Mouse (Mus musculus): ENCODE data around the gene Ccl5. TPM values are rescaled to one million over a fixed set of nuclear protein-coding genes. Genes with fewer than 3 reads are reported as not detected.

Ccl5 gene
- not detected in 2 replicates for polyA plus RNA-seq (2015; fragmentation: Nextera tagmentation; extraction: Ambion mirVana)

DNA sequence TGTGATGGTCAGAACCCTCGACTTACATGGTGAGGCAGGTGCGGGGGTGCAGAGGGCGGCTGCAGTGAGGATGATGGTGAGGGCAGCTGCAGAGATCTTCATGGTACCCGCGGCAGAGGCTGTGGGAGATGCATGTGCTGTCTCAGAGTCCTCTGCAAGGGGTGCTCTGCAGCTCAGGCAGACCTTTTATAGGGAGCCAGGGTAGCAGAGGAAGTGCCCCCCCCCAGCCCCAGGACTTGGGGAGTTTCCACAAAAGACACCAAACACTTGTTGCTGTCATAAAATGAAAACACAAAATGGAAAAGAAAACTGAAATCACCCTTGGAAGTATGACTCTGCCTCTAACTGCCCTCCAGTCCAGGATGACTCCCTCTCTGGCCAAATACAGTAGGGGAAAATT, at the start of gene Ccl5:
Gene Ccl5, minus strand, starts transcription at position 159 of the 400 bp plus-strand sequence.
- H3K36me3 ChIP-seq = no peaks in the 10 kb centered on the region; the same call in 1 of the 2 replicates
- H3K4me1 ChIP-seq (replicated peaks) = peaks cover 11% of the 10 kb centered on the region
- WGBS = 83% methylated on average over 5 of the region's 5 CpGs
- ATAC-seq (ENCODE audit: low read depth) = no peak
- H3K27ac ChIP-seq (replicated peaks) = no peak within 1 kb of the TSS
- H3K9ac ChIP-seq = no peak within 1 kb of the TSS
- H3K9me3 ChIP-seq = no peaks in the 10 kb centered on the region
- H3K27me3 ChIP-seq = no peaks in the 10 kb centered on the region
- no peak within 1 kb of the TSS for H3K4me2 ChIP-seq
- no peak within 1 kb of the TSS for H3K4me3 ChIP-seq

DNA sequence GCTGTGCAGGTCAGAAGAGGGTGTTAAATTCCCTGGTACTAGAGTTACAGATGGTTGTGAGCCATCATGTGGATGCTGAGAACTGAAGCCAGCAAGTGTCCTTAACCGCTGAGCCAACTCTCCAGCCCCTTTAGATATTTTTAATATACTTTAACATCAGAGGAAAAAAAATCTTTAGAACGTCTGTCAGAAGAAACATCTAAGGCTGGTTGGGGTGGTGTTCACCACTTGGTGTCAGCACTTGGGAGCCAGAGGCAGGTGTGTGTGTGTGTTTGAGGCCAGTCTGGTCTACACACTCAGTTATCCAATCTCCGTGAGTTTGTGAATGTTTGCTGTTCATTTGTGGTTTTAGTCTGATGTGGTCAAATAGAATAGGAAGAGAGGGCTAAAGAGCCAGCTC, 48.7 kb upstream of the Ccl5 start:
- Histone ChIP-seq H3K9me3 (no peaks in the 10 kb centered on the region), H3K4me3 (no peak overlapping the region), H3K36me3 (no peaks in the 10 kb centered on the region), H3K4me1 (replicated peaks) (no peaks in the 10 kb centered on the region), H3K27ac (replicated peaks) (no peak overlapping the region), H3K27me3 (no peaks in the 10 kb centered on the region), H3K9ac (no peak overlapping the region), H3K4me2 (no peak overlapping the region)
- WGBS = 85% methylated on average over 3 of the region's 3 CpGs
- ATAC-seq (ENCODE audit: low read depth) = no peak

DNA sequence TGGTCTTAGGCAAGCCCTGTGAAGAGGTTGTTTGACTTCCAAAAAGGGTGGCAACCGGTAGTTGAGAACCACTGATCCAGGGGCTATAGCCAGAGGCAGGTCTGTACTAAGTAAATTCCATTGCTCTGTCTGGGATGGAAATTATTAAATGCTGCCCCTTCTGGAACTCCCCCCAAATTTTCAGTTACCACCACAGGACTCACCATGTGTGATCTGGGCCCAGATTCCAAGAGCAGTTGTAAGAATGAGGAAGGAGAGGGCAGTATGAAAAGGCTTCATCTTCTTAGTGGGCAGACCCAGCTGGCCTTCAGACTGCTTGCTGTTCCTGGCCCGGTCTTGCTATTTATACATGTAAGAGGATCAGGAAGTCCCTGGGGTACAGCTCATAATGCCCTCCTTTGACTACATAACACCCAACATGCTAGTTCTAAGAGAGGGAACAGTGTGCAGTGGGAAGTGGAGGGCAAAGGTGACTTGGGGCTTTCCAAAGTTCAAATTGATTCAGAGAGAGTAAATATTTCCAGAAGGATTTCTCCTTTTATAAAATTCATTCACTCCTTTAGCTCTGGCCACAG, 48.0 kb upstream of the Ccl5 start, which contains the start of gene Ccl9:
Gene Ccl9, minus strand, starts transcription at position 451 of the 575 bp plus-strand sequence.
- Histone ChIP-seq H3K36me3 (no peaks in the 10 kb centered on the region), H3K4me2 (no peak within 1 kb of the TSS), H3K4me1 (replicated peaks) (no peaks in the 10 kb centered on the region), H3K4me3 (no peak within 1 kb of the TSS), H3K27ac (replicated peaks) (no peak within 1 kb of the TSS), H3K27me3 (no peaks in the 10 kb centered on the region), H3K9me3 (no peaks in the 10 kb centered on the region), H3K9ac (no peak within 1 kb of the TSS)
- 72% methylated on average over 2 of the region's 2 CpGs for WGBS
- no peak for ATAC-seq (ENCODE audit: low read depth)

DNA sequence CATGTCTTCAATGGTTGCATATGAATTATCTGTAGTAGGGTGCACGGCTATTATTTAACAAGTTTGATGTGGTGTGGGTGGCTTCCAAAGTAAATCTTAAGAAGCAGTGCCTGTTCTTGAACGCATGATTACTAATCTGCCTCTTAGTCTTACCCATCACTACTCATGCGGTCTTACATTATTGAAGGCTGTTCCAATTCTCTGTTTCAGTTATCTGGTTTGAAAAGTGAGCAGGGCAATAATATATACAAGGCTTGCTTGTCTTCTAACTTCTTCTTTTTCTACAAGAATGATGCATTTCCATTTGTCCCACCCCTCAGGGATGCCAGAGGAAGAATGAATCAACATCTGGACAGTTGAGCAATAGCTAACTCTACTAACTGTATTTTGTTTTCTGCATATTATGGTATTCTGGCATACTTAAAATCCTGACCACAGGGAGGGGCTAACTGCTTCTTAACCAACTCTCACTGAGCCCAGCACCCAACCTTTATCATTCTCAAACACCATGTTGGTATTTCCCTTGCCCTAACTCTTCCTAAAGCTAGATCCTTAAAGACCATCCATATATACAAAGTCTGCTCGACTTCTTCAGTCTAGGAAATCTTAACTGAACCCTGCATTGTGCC, 46.7 kb upstream of the Ccl5 start:
- Histone ChIP-seq H3K4me3 (no peak overlapping the region), H3K36me3 (no peaks in the 10 kb centered on the region), H3K4me1 (replicated peaks) (no peaks in the 10 kb centered on the region), H3K9ac (no peak overlapping the region), H3K27ac (replicated peaks) (no peak overlapping the region), H3K4me2 (no peak overlapping the region), H3K9me3 (no peaks in the 10 kb centered on the region), H3K27me3 (no peaks in the 10 kb centered on the region)
- 83% methylated on average over 4 of the region's 4 CpGs for WGBS
- ATAC-seq (ENCODE audit: low read depth) = no peak

DNA sequence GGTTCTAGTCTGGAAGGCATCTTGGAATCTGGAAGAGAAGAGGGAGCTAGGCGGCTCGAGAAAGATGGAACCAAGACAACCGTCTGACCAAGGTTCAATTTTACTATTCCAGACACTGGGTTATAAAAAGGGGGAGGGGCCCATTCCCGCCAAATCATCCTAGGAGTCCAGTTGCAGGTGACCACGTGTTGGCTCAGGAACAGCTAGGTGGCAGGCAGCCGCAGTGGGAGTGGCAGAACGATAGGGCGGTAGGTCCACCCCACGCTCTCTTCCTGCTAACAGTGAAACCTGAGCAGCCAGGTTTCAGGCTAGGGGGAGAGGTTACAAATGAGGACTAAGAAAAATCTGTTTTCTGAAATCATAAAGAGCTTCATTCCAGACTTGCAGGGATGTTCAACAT, 42.5 kb upstream of the Ccl5 start:
- H3K4me3 ChIP-seq = no peak overlapping the region
- 70% methylated on average over 9 of the region's 9 CpGs for WGBS
- no peaks in the 10 kb centered on the region for H3K27me3 ChIP-seq
- H3K9ac ChIP-seq = no peak overlapping the region
- no peak overlapping the region for H3K27ac ChIP-seq (replicated peaks)
- no peaks in the 10 kb centered on the region for H3K9me3 ChIP-seq
- ATAC-seq (ENCODE audit: low read depth) = no peak
- H3K4me2 ChIP-seq = no peak overlapping the region
- no peaks in the 10 kb centered on the region for H3K4me1 ChIP-seq (replicated peaks)
- H3K36me3 ChIP-seq = no peaks in the 10 kb centered on the region

DNA sequence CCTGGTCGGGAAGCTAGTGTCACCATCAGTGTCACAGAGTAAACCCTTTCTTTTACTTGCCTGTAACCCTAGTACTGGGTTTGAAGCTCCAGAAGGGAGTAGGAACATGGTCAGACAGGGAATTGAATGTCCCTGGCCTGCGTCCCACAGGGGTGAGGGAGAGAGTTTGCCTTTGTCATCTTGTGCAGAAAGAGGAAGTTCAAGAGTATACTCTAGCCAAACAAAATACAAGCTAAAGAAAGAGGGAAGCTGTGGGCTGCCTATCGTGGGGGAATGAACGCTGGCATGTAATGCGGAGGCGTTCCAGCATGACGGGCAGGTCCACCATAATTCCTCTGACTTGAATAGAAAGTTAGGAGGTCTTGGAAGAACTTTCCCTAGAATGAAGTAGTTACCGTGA, 41.9 kb upstream of the Ccl5 start:
- Histone ChIP-seq H3K27ac (replicated peaks) (no peak overlapping the region), H3K4me2 (no peak overlapping the region), H3K4me3 (no peak overlapping the region), H3K9ac (no peak overlapping the region), H3K27me3 (no peaks in the 10 kb centered on the region), H3K4me1 (replicated peaks) (no peaks in the 10 kb centered on the region), H3K36me3 (no peaks in the 10 kb centered on the region), H3K9me3 (no peaks in the 10 kb centered on the region)
- WGBS = 92% methylated on average over 8 of the region's 8 CpGs
- no peak for ATAC-seq (ENCODE audit: low read depth)

DNA sequence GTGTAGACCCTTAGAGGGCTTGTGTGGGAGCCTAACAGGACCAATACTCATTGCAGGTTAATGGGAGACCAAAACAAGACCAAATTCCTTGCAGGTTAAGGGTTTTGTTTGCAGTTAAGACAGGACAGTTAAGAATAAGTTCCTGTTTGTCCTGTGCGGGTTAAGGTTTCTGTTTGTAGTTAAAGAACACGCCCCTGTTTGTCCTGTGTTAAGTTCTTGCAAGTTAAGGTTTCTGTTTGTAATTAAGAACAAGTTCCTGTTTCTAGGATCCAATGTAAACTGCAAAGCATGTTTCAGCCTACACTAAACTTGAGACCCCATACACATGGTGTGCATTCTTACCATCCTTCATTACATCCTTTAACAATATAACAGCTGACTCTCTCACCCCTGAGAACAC, 39.9 kb upstream of the Ccl5 start:
- H3K9me3 ChIP-seq = no peaks in the 10 kb centered on the region
- no peak overlapping the region for H3K27ac ChIP-seq (replicated peaks)
- H3K27me3 ChIP-seq = no peaks in the 10 kb centered on the region
- no peaks in the 10 kb centered on the region for H3K36me3 ChIP-seq
- H3K4me2 ChIP-seq = no peak overlapping the region
- H3K4me3 ChIP-seq = no peak overlapping the region
- no peak overlapping the region for H3K9ac ChIP-seq
- 89% methylated on average over 2 of the region's 2 CpGs for WGBS
- no peaks in the 10 kb centered on the region for H3K4me1 ChIP-seq (replicated peaks)
- no peak for ATAC-seq (ENCODE audit: low read depth)

DNA sequence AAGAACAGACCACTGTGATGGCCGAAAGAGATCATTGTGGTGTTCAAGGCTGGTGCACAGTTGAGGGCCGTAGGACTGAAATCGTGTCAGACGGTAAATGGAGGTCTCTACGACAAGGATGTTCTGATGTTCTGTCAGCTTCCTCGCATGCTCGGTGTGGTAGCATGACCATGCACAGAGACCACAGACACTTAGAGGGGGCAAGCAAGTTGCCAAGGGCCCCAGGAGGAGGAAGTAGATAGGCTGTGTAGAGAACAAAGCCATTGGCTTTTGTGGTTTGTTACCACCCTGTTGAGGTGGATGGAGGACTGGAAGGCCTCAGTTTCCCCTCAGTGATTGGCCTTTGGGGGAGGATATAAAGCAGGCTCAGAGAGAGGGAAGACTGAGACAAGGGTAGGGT, 38.9 kb upstream of the Ccl5 start:
- 93% methylated on average over 7 of the region's 7 CpGs for WGBS

DNA sequence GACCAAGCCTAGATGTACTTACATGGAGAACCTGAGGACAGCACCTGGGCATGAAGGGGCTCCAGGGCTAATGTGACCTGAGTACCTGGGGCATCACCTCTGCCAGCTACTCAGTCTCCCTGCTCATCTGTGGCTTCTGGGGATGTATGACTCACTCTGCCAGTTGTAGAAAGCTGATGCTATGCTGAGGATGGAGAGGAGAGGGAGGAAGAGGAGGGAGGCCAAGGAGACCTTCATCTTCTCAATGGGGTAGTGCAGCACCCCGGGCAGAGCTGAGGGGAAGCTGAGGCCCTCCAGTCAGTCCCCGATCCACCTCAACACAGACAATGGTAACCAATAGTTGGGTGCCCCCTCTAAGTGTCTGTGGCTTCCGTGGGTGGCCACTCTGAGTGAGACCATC, 38.5 kb upstream of the Ccl5 start:
- ATAC-seq (ENCODE audit: low read depth) = no peak
- H3K4me1 ChIP-seq (replicated peaks) = no peaks in the 10 kb centered on the region
- no peaks in the 10 kb centered on the region for H3K27me3 ChIP-seq
- no peaks in the 10 kb centered on the region for H3K36me3 ChIP-seq
- H3K9ac ChIP-seq = no peak overlapping the region
- no peaks in the 10 kb centered on the region for H3K9me3 ChIP-seq
- 85% methylated on average over 3 of the region's 3 CpGs for WGBS
- H3K4me3 ChIP-seq = no peak overlapping the region
- H3K4me2 ChIP-seq = no peak overlapping the region
- no peak overlapping the region for H3K27ac ChIP-seq (replicated peaks)

More for the DNA sequence above, 38.9 kb upstream of the Ccl5 start:
- Histone ChIP-seq H3K36me3 (no peaks in the 10 kb centered on the region), H3K9me3 (no peaks in the 10 kb centered on the region), H3K27me3 (no peaks in the 10 kb centered on the region), H3K4me2 (no peak overlapping the region), H3K4me3 (no peak overlapping the region), H3K4me1 (replicated peaks) (no peaks in the 10 kb centered on the region), H3K9ac (no peak overlapping the region), H3K27ac (replicated peaks) (no peak overlapping the region)
- no peak for ATAC-seq (ENCODE audit: low read depth)

DNA sequence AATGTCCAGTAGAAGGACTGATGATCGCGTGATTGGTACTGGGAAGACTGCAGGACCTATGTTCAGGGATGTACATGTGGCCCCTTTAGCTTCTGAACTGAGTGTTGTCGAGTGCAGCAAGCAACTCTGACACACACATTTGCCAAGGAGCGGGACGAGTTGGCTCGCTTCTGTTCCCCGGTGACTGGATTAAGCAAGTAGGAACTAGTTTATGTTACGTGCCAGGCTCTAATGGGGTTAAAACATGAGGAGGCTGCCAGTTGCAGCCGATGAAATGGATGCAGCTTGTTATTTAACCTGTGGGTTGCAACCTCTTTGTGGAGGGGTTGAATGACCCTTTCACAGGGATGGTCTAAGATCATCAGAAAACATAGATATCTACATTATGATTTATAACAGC, 37.7 kb upstream of the Ccl5 start:
- Histone ChIP-seq H3K27me3 (no peaks in the 10 kb centered on the region), H3K36me3 (no peaks in the 10 kb centered on the region), H3K9me3 (no peaks in the 10 kb centered on the region), H3K27ac (replicated peaks) (no peak overlapping the region), H3K4me3 (no peak overlapping the region), H3K9ac (no peak overlapping the region), H3K4me1 (replicated peaks) (no peaks in the 10 kb centered on the region), H3K4me2 (no peak overlapping the region)
- 96% methylated on average over 9 of the region's 9 CpGs for WGBS
- no peak for ATAC-seq (ENCODE audit: low read depth)

DNA sequence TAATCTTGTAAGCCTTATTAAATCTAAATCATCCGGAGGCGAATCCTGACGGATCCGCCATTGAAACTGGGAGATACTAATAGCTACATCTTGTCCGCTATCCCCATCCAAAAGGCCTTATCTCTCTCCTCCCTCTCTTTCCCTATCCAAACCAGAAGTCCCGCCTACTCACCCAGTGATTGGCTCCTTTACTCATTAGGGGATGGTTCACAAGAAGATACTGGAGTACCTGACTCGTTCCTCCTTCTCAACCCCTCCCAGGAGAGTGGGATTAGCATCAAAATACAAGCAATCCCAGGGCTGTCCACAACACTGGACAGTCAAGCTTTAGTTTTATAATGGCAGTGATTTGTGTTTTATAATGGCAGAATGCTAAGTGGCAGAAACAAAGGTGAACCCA, 37.0 kb upstream of the Ccl5 start:
- Histone ChIP-seq H3K36me3 (no peaks in the 10 kb centered on the region), H3K9me3 (no peaks in the 10 kb centered on the region), H3K27me3 (no peaks in the 10 kb centered on the region), H3K9ac (no peak overlapping the region), H3K4me1 (replicated peaks) (no peaks in the 10 kb centered on the region), H3K4me2 (no peak overlapping the region), H3K4me3 (no peak overlapping the region), H3K27ac (replicated peaks) (no peak overlapping the region)
- 68% methylated on average over 7 of the region's 7 CpGs for whole genome bisulfite sequencing
- no peak for ATAC-seq (ENCODE audit: low read depth)

DNA sequence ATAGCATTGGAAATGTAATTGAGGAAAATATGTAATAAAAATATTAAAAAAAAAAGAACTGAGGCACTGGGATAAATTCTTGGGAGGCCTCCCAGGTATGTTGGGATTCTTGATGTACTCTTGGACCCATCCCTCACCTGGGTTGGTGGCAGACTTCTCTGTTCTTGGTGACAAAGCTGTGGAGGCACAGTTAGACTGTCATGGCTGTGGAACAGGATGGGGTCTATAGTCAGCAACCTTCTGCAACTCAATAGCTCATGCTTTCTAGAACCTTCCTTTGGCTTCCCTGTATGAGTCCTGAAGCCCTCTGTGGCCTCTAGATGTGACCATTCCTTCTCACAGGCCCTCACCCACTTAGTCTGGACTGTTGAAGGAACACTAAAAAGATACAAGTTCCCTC, 36.3 kb upstream of the Ccl5 start:
- Histone ChIP-seq H3K36me3 (no peaks in the 10 kb centered on the region), H3K4me3 (no peak overlapping the region), H3K4me2 (no peak overlapping the region)

DNA sequence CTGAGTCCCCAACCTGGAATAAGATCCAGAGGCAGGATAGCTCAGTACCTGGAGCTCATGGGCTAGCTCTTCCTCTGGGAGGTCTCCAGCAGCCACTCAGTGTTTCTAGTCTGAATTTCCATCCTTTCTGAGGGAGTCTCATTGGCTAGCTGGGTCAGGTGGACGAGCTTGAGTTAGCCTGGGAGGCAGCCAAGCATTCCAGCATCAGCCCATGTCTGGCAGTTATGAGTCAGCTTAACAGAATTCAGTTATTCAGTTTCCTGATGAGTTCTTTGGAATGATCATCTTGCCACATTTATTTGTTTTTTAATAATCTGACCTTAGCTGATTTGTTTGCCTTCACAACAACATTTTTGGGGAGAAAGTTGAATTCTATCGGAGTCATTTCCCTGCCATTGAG, 33.4 kb upstream of the Ccl5 start:
- H3K4me1 ChIP-seq (replicated peaks) = no peaks in the 10 kb centered on the region
- no peaks in the 10 kb centered on the region for H3K9me3 ChIP-seq
- no peaks in the 10 kb centered on the region for H3K27me3 ChIP-seq
- H3K27ac ChIP-seq (replicated peaks) = no peak overlapping the region
- H3K4me3 ChIP-seq = no peak overlapping the region
- H3K4me2 ChIP-seq = no peak overlapping the region
- no peak overlapping the region for H3K9ac ChIP-seq
- 78% methylated on average over 2 of the region's 2 CpGs for WGBS
- no peaks in the 10 kb centered on the region for H3K36me3 ChIP-seq
- ATAC-seq (ENCODE audit: low read depth) = no peak

More for the DNA sequence above, 36.3 kb upstream of the Ccl5 start:
- no peaks in the 10 kb centered on the region for H3K9me3 ChIP-seq
- ATAC-seq (ENCODE audit: low read depth) = no peak
- H3K9ac ChIP-seq = no peak overlapping the region
- H3K4me1 ChIP-seq (replicated peaks) = no peaks in the 10 kb centered on the region
- H3K27me3 ChIP-seq = no peaks in the 10 kb centered on the region
- no peak overlapping the region for H3K27ac ChIP-seq (replicated peaks)
